Mouse (Mus musculus): ENCODE measurements around the gene Igsf9.

- TF ChIP-seq MYB (IDR thresholded peaks at IDR 0.05; ENCODE audit: low read depth, low read length) (no peak), EP300 (IDR thresholded peaks at IDR 0.05; ENCODE audit: low read depth in 1 of 2, low read length in 2 of 2) (no peak), POLR2A (IDR thresholded peaks at IDR 0.05; ENCODE audit: control insufficient read depth in 1 of 2, insufficient read depth in 1 of 2, low read depth in 1 of 2, low read length in 2 of 2, poor library complexity in 1 of 2) (no peak), ETS1 (IDR thresholded peaks at IDR 0.05; ENCODE audit: low read depth, low read length) (no peak), CTCF (IDR thresholded peaks at IDR 0.05 in 2 of 3, conservative IDR thresholded peaks at IDR 0.05 in 1 of 3; ENCODE audit: control insufficient read depth in 1 of 3, insufficient read depth in 1 of 3, low read depth in 2 of 3, low read length in 3 of 3, poor library complexity in 1 of 3, severe bottlenecking in 1 of 3) (no peak), CHD2 (IDR thresholded peaks at IDR 0.05; ENCODE audit: low read length) (no peak), ZMIZ1 (IDR thresholded peaks at IDR 0.05; ENCODE audit: low read depth, low read length) (no peak), KAT2A (conservative IDR thresholded peaks at IDR 0.05; ENCODE audit: low read depth, low read length) (no peak), ZC3H11A (IDR thresholded peaks at IDR 0.05; ENCODE audit: low read depth, low read length) (no peak), MAFK (IDR thresholded peaks at IDR 0.05; ENCODE audit: borderline replicate concordance, low read depth, low read length) (no peak), GATA1 (IDR thresholded peaks at IDR 0.05; ENCODE audit: low read depth, low read length) (no peak), POLR2AphosphoS2 (IDR thresholded peaks at IDR 0.05; ENCODE audit: low read length) (no peak), MXI1 (IDR thresholded peaks at IDR 0.05; ENCODE audit: low read depth, low read length) (no peak), RAD21 (IDR thresholded peaks at IDR 0.05; ENCODE audit: low read depth, low read length) (no peak)
Measured at GRCm38 (mm10) chr1:172546062-172546461, 64.5 kb downstream of the Igsf9 start.
